Mouse (Mus musculus): Measurements from ENCODE around the gene Adam11.
A peak's percentile ranks its signal among the peaks of the same experiment; 100 is the strongest.

Gene Adam11

DNA sequence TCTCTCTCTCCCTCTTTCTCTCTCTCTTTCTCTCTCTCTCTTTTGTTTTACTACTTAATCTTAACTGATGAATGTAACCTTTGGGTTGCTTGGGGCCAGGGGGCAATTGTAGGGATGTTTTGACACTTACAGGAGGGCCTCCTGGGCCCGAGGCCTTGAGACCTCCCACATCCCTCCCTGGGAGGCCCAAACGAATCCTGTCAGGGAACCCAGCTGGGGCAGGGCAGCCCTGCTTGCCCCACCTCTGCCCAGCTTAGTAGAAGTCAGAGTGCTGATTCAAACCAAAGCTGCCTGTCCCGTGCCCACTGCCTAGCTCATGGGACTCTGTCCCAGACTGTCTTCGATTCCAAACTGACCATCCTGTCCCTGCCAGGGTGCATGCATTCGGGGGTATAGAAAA lies 17.4 kb downstream of the Adam11 start:
- no peak for DNase-seq (ENCODE audit: low read depth, low spot score)

GRCm38 (mm10) chr11:102779081-102779638 lies 17.9 kb downstream of the Adam11 start:
- no peak for DNase-seq (ENCODE audit: low read depth, low spot score)

- no peak for DNase-seq (ENCODE audit: low read depth, low spot score)
These were observed 18.6 kb downstream of the Adam11 start for GRCm38 (mm10) chr11:102779824-102780223.

GRCm38 (mm10) chr11:102780271-102780985 lies 19.2 kb downstream of the Adam11 start:
- DNase-seq (ENCODE audit: low read depth, low spot score) = no peak

DNA sequence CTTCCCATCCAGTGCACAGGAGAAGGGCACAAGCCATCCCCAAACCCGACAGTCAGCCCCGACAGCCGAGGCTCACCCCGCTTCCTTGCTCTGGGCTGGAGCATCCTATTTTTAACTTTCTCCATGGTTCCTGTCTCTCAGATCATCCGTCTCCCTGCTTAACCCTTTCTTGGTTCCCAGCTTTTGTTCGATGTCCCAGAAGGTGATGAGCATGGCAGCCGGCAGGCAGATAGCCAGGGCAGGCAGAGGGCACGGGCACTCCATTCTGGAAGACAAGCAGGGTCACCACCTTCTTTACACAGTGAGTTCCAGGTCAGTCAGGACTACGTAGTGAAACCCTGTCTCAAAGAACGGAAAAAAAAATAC lies 19.7 kb downstream of the Adam11 start:
- no peak for DNase-seq (ENCODE audit: low read depth, low spot score)

DNA sequence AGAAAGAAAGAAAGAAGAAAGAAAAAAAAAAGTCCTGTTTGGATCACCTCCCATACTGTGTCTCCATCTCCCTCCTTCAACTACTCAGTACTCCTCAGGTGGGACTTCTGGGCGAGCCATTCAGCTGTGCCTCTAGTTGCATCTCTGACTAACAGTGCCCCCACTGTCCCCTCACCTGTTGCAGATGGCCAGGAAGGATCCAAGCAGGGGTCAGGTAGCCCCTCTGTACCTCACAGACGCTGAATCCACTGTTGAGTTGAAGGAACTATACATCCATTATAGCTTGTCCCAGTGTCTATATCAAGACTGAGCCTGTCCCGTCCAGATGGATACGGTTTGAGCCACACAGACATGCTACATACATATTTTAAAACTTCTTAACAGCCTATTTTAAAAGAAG lies 20.3 kb downstream of the Adam11 start:
- DNase-seq (ENCODE audit: low read depth, low spot score) = no peak

DNA sequence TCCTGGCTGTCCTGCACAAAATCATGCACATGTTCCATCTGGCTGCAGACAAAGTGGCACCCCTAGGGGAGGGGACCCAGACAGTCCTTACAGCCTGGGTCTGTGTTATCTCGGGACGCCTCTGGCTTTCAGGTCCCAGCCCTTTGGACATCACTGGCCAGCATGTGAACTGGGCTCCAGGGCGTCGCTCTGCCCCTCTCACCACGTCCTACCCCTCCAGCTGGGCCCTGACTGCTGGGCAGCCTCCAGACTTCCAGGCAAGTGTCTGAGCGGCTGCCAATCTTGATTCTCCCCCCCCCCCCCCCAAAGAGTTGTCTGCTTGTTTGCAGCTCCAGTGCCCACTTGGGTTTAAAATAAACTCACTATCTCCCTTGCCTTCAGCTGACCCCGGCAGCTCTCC lies 22.2 kb downstream of the Adam11 start:
- DNase-seq (ENCODE audit: low read depth, low spot score) = no peak

- DNase-seq (ENCODE audit: low read depth, low spot score) = no peak
These were observed 26.5 kb downstream of the Adam11 start for GRCm38 (mm10) chr11:102787688-102788177.

DNA sequence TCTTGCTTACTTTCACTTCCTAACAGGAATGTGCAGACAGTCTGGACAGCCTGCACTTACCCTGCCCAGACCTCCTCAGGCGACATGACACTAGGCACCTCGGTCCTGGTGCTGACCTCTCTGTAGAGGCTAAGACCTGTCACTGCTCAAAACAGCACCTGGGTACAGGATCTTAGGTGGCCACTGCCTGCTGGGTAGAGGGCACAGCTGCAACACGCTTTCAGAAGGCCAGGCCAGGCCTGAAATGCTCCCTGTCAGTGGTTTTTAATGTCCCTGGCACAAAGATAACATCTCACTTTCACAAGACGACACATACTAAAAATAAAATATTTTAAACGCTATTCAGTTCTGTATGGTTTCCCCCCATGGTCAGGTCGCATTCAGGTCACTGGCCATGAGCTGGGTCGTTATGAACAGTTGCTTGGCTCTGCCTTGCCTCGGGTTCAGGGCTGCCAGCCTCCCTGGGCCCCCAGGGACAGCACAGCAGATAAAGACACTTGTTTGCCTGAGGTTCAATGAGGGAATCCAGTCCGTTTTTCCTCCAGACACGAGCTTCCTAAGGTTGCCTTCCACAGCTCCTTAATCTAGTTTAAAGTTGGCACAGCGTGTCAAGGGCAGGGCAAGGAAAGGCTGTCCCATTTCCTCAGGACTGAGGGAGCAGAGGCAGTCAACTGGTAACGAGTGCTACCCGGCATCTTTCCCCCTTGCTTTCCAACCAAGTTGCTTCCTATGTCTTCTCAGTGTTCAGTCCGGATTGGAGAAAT lies 30.6 kb downstream of the Adam11 start:
- DNase-seq (ENCODE audit: low read depth, low spot score) = no peak

DNA sequence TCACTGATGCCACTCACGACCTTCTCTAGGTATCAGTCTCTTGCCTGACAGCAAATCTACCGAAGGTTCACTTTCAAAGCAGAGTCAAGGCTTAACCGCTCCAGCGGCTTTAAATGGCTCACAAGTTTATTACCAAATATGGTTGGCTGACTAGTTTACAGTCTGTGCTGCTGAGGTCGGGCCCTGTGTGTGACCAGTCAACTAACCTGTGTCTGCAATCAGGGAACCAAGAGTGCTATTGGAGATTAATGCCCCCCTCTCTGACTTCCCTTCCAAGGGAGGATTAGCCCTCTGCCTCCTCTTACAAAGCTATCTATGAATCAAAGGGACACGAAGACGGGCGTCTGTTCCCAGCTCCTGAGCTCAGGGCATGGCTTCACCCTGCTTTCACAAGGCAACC lies 32.9 kb downstream of the Adam11 start:
- DNase-seq (ENCODE audit: low read depth, low spot score) = no peak

DNA sequence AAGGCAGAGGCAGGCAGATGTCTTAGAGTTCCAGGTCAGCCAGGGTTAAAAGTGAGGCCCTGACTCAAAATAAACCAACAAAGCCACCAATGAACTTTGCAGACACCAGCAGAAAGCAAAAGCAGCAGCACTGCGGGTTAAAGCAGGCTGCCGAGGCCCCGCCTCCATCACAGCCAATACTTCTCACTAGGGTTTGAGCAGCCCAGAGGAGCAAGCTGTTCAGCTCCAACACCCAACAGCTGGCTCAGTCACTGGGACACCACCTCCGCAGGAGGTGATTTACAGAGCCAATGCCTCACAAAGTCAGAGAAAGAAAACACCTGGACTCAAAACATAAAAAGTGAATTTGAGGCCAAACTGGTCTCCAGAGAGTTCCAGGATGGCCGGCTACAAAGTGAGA lies 42.2 kb downstream of the Adam11 start:
- DNase-seq (ENCODE audit: low read depth, low spot score) = no peak

DNA sequence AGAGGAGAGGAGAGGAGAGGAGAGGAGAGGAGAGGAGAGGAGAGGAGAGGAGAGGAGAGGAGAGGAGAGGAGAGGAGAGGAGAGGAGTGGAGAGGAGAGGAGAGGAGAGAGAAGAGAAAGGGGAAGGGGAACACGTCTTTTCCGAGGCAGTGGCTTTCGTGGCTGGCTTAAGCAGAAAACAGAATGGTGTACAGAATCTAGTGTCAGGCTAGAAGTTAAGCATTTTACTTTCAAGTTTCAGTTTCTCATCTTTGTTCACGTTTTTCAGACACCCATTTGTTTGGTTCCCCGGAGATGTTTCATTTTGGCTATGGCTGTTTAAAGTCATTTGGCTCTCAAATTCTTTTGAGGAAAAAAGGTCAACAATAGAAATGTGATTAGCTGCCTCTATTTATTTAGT lies 47.0 kb downstream of the Adam11 start:
- DNase-seq (ENCODE audit: low read depth, low spot score) = no peak

DNA sequence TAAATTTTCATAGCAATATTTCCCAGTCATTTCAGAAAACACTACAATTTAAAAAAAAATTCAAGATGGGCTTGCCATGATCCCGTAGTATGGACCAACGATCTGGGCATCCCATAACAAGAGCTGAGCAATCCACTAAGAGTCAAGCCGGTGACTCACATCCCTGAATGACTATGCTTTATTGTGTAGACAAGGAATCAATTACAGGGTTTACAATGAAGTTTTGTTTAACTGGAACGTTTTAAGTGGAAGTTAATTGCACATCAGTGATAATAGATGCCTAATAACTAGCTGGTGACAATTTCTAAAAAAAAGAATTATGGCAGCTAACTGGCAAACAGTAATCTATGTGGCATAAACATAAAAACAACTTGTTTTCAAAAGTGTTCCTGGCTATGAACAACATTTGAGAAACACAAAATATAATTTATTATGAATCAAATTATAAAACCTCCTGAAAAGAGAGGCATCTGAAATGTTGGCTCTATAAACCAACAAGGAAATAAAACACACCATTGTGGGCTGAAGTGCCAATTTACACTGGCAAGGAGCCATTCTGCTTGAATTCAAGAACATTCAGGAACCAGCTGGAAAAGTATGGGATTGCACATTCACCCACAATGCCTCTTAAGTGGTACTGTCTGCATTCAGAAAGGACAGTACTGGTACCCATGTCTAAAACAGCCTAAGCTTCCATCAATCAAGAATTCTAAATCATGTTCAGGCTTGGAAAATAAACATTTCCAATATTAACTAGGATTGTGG lies 49.7 kb downstream of the Adam11 start:
- no peak for DNase-seq (ENCODE audit: low read depth, low spot score)

DNA sequence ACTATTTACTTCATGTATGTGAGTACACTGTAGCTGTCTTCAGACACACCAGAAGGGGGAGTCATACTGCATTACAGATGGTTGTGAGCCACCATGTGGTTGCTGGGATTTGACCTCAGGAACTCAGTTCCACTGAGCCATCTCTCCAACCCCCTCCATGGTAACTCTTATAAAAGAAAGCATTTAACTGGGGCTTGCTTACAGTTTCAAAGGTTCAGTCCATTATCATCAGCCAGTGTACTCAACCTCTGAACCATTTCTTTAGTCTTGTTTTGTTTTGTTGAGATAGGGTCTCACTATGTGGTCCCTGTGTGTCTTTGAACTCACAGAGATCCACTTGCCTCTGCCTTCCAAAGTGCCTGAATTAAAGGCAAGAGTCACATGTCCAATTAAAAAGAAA lies 53.6 kb downstream of the Adam11 start:
- no peak for DNase-seq (ENCODE audit: low read depth, low spot score)

DNA sequence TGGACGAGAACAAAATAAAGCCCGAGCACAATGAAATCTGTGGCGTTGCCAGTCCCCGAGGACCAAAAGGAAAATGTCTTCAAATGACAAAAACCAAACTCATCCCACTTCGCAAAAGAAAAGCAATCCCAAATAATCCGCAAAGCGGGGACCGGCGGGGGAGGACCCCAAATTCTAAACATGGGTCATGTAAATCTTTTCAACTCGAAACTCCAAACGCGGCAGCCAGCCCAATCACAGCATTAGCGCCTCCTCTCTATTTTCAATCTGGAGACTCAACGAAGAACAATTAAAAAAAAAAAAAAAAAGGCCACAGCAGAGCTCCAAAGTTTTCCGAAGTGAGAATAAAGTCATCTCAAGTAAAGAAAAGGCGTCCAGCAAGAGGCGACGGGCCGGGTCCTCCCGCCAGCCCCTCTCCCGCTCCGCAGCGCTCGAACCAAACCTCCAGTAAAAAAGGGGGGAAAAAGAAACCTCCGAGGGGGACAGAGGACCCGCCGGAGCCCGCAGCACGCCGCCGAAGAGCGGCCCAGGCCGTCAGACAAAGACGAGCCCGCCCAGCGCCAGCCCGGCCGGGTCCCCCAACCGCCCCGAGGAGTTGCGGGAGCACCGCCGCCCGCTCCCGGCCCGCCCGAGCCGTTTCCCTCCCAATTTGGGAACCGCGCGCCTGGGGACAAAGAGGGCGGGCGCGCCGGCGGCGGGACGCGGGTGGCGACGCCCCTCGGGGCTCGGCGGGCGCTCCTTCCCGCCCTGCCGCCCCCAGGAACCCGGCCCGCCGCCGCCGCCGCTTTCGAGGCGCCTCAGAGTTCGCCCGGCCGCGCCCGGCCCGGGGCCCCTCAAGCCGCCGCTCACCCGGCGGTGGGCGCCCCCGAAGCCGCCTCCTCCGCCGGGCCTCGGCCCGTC lies 57.1 kb downstream of the Adam11 start:
- DNase-seq (ENCODE audit: low read depth, low spot score) = peak; percentile 50

- DNase-seq (ENCODE audit: low read depth, low spot score) = peak; percentile 75
These were observed 58.0 kb downstream of the Adam11 start, which contains the start of gene Gjc1 for GRCm38 (mm10) chr11:102819021-102819782. Gjc1 (minus strand) TSS chr11:102819700.

- no peak for DNase-seq (ENCODE audit: low read depth, low spot score)
These were observed 58.6 kb downstream of the Adam11 start for GRCm38 (mm10) chr11:102819783-102820385.

GRCm38 (mm10) chr11:102820432-102820831 lies 59.2 kb downstream of the Adam11 start:
- DNase-seq (ENCODE audit: low read depth, low spot score) = no peak

DNA sequence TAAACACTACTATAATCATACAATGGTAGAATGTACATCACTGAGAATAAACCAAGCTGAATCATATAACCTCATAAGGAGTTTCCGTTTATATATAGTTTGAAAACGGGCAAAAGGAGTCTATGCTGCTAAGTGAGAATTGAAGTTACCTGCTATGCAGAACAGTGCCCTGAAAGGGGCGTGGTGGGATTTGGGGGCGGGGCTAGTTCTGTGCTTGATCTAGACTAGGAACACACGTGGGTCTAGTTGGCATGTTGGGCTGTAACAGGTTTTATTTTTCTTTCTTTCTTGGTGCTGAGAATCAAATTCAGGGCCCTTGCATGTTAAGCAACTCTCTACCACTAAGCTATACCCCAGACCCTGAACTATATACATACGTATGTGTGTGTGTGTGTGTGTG lies 60.0 kb downstream of the Adam11 start:
- DNase-seq (ENCODE audit: low read depth, low spot score) = no peak

DNA sequence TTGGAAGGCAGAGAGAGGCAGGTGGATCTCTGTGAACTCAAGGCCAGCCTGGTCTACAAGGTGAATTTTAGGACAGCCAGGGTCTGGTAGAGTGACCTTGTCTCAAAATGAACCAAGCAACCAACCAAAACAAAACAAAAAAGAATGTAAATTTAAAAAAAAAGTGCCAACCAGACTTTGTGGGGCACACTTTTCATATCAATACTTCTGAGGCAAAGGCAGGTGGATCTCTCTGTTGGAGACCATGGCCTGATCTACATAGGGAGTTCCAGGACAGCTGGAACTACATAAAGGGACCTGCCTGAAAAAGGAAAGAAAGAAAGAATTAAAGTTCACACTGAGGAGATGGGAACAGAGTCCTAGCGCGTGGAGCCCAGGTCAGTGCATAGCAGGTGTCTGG lies 65.2 kb downstream of the Adam11 start:
- DNase-seq (ENCODE audit: low read depth, low spot score) = no peak

Measured in mesoderm, embryonic 11.5 days (tissue).